Mouse (Mus musculus) ovary, adult 10 weeks (tissue): Measurements from ENCODE around the gene Hist1h2ac. TPM values are rescaled to one million over a fixed set of nuclear protein-coding genes. Genes with fewer than 3 reads are reported as not detected.

Experiments used
- polyA plus RNA-seq: library from polyadenylated mRNA; stranded (reverse); fragments of 350-450 nt; fragmentation: Illumina TruSeq; extraction: RNeasy Lipid Tissue Mini Kit (QIAGEN cat#74804); gene quantifications from one replicate; pipeline ENCODE4 v1.2.3, GENCODE M21; 2014

Hist1h2ac gene
- 0.83 TPM for polyA plus RNA-seq

DNA sequence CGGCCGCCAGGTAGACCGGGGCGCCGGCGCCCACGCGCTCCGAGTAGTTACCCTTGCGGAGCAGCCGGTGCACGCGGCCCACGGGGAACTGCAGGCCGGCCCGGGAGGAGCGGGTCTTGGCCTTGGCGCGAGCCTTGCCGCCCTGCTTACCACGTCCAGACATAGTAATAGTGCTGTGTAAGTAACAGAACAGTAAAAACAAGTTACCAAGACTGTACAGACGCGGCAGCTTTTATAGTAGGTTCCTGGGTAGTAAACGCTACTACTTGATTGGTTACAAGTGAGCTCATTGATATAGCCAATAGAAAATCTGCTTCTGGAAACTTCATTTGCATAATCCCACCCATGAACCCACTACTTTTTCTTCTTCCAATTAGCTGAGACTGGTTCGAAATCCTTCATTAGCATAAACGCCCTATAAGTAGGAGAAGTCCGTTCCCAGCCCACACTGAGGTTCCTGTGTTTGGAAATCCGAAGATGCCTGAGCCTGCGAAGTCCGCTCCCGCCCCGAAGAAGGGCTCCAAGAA is at the start of gene Hist1h2ac, which contains the start of gene Hist1h2bc:
TSS of gene Hist1h2ac (minus strand) at position 194 of the 527 bp plus-strand sequence.
TSS of gene Hist1h2bc (plus strand) at position 445 of the 527 bp plus-strand sequence.

DNA sequence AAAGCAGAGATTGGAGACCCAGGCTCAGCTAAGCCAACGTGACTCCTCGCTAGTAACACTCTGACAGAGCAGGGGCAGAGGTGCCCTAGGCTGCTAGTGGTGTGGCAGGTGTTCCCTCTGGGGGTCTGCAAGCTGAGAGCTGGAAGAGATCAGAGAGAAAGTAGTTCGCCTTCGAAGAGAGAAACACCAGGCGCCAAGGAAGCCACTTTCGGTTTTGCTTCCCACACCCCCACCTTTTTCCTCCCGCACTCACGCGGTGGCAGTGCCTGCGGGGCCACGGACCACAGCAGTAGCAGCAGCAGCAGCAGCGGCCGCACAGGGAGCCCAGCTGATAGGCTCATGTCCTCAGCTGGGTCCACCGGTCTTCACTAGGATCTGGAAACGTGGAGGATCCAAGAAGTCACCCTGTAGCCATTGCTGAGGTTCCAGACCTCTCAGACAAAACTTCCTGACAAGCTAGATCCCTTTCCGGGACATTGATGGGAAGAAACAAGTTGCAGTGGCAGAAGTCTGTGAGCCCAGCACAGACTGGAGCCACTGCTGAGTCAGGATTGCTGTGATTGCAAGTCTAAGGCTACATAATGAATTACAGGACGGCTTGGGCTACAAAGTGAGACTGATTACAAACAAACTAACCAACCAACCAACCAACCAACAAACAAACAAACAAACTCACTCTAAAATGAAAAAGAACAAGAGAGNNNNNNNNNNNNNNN is 26.8 kb upstream of the Hist1h2ac start, which contains the start of gene Hfe:
TSS of gene Hfe (minus strand) at position 481 of the 716 bp plus-strand sequence.

DNA sequence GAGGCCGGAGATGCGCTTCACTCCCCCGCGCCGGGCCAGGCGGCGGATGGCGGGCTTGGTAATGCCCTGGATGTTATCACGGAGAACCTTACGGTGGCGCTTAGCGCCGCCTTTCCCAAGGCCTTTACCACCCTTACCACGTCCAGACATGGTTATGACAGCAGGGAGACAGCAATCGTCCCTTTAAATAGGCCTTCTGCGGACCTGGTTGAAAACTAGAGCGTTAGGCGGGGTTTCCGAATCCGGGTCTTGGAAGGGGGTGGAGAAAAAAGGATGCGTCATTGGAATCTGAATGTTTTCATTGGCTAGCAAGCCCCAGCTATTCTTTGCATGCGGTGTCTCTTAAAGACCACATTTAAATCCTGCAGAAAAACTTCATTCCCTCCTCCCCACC is 14.5 kb upstream of the Hist1h2ac start, which contains the start of gene Hist1h4c:
TSS of gene Hist1h4c (minus strand) at position 155 of the 394 bp plus-strand sequence.

DNA sequence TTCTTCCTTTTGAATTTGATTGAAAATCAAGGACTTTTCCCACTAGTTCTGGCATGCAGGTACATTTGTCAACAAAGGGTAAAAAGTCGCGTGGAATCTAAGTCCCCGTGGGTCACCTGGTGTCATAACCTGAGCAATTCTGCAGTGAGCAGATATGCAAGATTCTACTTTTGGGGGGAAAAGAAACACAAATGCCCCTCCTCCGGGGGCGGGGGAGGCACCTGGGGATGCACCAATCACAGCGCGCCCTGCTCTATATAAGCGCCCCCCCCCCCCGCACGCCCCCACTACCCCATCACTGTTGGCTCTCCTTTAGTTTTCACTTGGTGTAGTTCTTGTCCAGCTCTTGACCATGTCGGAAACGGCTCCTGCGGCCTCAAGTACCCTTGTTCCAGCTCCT is 11.8 kb upstream of the Hist1h2ac start, which contains the start of gene Hist1h1t:
TSS of gene Hist1h1t (plus strand) at position 301 of the 400 bp plus-strand sequence.

Other genes starting within 250 kb of the Hist1h2ac start
- gene Btn1a1, start 218.0 kb downstream of the Hist1h2ac start, polyA plus RNA-seq = 0.17 TPM
- gene Btn2a2, start 195.1 kb downstream of the Hist1h2ac start, polyA plus RNA-seq = not detected
- not detected for gene Hist1h4h, start 152.9 kb downstream of the Hist1h2ac start, polyA plus RNA-seq
- not detected for gene Hist1h2af, start 150.0 kb downstream of the Hist1h2ac start, polyA plus RNA-seq
- not detected for gene Hist1h3g, start 148.5 kb downstream of the Hist1h2ac start, polyA plus RNA-seq
- gene Hist1h2bh, start 140.6 kb downstream of the Hist1h2ac start, polyA plus RNA-seq = 1.00 TPM
- gene Hist1h3f, start 139.9 kb downstream of the Hist1h2ac start, polyA plus RNA-seq = not detected
- not detected for gene Hist1h4f, start 132.3 kb downstream of the Hist1h2ac start, polyA plus RNA-seq
- gene Hist1h1d, start 130.7 kb downstream of the Hist1h2ac start, polyA plus RNA-seq = 0.14 TPM
- gene Hist1h3e, start 121.6 kb downstream of the Hist1h2ac start, polyA plus RNA-seq = not detected
- 0.80 TPM for gene Hist1h2ae, start 112.7 kb downstream of the Hist1h2ac start, polyA plus RNA-seq
- gene Hist1h2bg, start 112.6 kb downstream of the Hist1h2ac start, polyA plus RNA-seq = not detected
- gene Hist1h2bf, start 109.8 kb downstream of the Hist1h2ac start, polyA plus RNA-seq = not detected
- gene Hist1h2ad, start 109.6 kb downstream of the Hist1h2ac start, polyA plus RNA-seq = not detected
- 0.37 TPM for gene Hist1h3d, start 108.2 kb downstream of the Hist1h2ac start, polyA plus RNA-seq
- 0.57 TPM for gene Hist1h4d, start 102.3 kb downstream of the Hist1h2ac start, polyA plus RNA-seq
- gene Hist1h2be, start 62.8 kb downstream of the Hist1h2ac start, polyA plus RNA-seq = 3.4 TPM
- gene Hist1h1e, start 61.4 kb downstream of the Hist1h2ac start, polyA plus RNA-seq = 0.40 TPM
- gene Hist1h2bc, start 251 bp upstream of the Hist1h2ac start, polyA plus RNA-seq = 68.0 TPM
- gene Hist1h1t, start 11.9 kb upstream of the Hist1h2ac start, polyA plus RNA-seq = not detected
- not detected for gene Hist1h4c, start 14.5 kb upstream of the Hist1h2ac start, polyA plus RNA-seq
- gene Hfe, start 26.9 kb upstream of the Hist1h2ac start, polyA plus RNA-seq = 24.7 TPM
- 9.9 TPM for gene Hist1h1c, start 54.9 kb upstream of the Hist1h2ac start, polyA plus RNA-seq
- gene Hist1h3c, start 61.7 kb upstream of the Hist1h2ac start, polyA plus RNA-seq = not detected
- gene Hist1h2bb, start 62.8 kb upstream of the Hist1h2ac start, polyA plus RNA-seq = not detected
- gene Hist1h2ab, start 67.2 kb upstream of the Hist1h2ac start, polyA plus RNA-seq = not detected
- not detected for gene Hist1h3b, start 68.3 kb upstream of the Hist1h2ac start, polyA plus RNA-seq
- not detected for gene Hist1h4b, start 73.1 kb upstream of the Hist1h2ac start, polyA plus RNA-seq
- not detected for gene Hist1h4a, start 77.3 kb upstream of the Hist1h2ac start, polyA plus RNA-seq
- gene Hist1h3a, start 78.4 kb upstream of the Hist1h2ac start, polyA plus RNA-seq = not detected
- gene Hist1h1a, start 79.7 kb upstream of the Hist1h2ac start, polyA plus RNA-seq = not detected
- gene Trim38, start 86.0 kb upstream of the Hist1h2ac start, polyA plus RNA-seq = not detected
- gene Slc17a2, start 123.0 kb upstream of the Hist1h2ac start, polyA plus RNA-seq = 0.09 TPM
- not detected for gene Slc17a3, start 155.5 kb upstream of the Hist1h2ac start, polyA plus RNA-seq
- not detected for gene Slc17a1, start 183.8 kb upstream of the Hist1h2ac start, polyA plus RNA-seq
- gene Slc17a4, start 231.1 kb upstream of the Hist1h2ac start, polyA plus RNA-seq = not detected